Mouse (Mus musculus) brain, embryonic 14.5 days (tissue): ENCODE measurements at regions not wholly inside any gene's neighbourhood (a gene's known extent, or its start where the extent isn't known, plus 50 kb on each side); places are given as distances from the start of the nearest gene placed in this dataset.

ENCODE experiments used
- CTCF ChIP-seq: fragments of 200-500 bp; IDR thresholded peaks from 2 replicates; pipeline ENCODE4 v1.5.1; 2012; ENCODE audit warnings: inconsistent platforms, mild to moderate bottlenecking, moderate library complexity, borderline replicate concordance; ENCODE audit not compliant: insufficient read depth, insufficient read length; ENCODE audit errors: extremely low read depth
- POLR2A ChIP-seq: fragments of 200-500 bp; IDR thresholded peaks from 2 replicates; pipeline ENCODE4 v1.6.1; 2012; ENCODE audit warnings: mild to moderate bottlenecking, inconsistent platforms, borderline replicate concordance; ENCODE audit not compliant: poor library complexity, insufficient read depth, insufficient read length, severe bottlenecking; ENCODE audit errors: extremely low read depth

DNA sequence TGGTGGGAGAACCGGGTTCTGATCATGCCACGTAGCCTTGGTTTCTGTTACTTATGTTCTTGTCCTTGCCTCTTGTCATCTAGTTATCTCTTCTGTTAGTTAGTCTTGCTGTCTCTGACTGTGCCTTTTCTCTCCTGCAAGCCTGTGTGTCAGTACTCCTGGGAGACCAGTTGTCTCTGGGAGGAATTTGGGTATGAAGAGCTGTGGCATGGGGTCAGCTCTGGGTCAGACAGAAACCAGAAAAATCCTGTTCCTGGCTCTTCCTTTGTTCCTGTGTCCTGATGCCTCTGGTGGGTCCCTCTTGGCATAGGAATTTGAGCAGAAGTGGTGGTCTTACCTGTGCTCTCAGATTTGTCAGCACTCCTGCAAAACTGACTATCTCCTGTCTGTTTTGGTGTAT lies 609.0 kb downstream of the Cypt12 start:
- TF ChIP-seq POLR2A (no peak), CTCF (no peak)
